Mouse (Mus musculus): Measurements from ENCODE around the gene Phf7.

DNA sequence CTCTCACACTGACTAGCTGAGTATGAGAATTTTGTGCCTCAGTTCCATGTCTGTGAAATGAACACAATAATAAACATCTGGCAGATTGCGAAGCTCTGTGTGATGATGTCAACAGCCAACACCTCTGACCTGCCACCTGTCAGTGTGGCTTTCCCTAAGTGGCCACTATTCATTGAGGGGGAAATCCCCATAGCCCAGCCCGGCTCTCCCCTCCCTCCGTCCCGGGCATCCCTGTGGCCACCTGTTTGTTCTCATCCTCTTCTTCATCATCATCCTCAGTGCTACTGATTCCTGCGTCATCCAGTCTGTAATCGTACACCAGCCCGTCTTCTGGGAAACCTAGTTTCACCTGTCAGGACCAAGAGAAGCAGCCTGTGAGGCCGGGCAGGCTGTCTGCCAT is 34.6 kb upstream of the Phf7 start:
- TF ChIP-seq CTCF (IDR thresholded peaks at IDR 0.05; ENCODE audit: low read depth) (no peak), EP300 (IDR thresholded peaks at IDR 0.05; ENCODE audit: low read depth) (no peak)

All from liver, embryonic 14.5 days (tissue).